Mouse (Mus musculus): Measurements from ENCODE around the gene Gm39566. TPM values are rescaled to one million over a fixed set of nuclear protein-coding genes. Genes with fewer than 3 reads are reported as not detected.
"Not testable (repeated sequence)": the region's sequence is repeated elsewhere in the genome, so short reads cannot be mapped to it uniquely, and the experiment has no call there.

Gene Gm39566
- polyA plus RNA-seq (2012) = not detected in 2 replicates

DNA sequence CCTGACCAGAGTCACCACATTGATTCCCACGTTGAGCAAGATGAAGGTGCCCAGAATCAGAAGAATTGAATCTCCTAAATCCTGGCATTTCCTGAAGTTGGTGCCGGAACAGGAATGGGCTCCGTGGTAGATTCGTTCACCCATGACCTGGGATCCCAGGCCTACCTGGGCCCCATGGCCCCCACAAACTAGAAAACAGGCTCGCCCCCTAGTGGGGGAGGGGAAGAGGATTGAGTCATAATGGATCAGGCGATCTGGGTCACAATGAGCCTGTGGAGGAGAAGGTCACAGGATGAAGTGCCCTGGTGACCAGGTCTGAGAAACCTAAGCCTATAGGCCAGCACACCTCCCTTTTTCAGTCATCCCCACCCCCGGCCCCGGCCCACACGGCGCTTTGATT, at the start of gene Gm39566:
Gm39566 (minus strand) TSS at position 144 of the 400 bp plus-strand sequence.
- Histone ChIP-seq H3K27me3 (ENCODE audit: control insufficient read depth) (peaks cover 42% of the 10 kb centered on the region), H3K4me1 (ENCODE audit: control insufficient read depth) (no peaks in the 10 kb centered on the region), H3K9me3 (ENCODE audit: control insufficient read depth, low read length) (peaks cover 11% of the 10 kb centered on the region), H3K36me3 (ENCODE audit: control insufficient read depth) (no peaks in the 10 kb centered on the region), H3K4me3 (replicated peaks) (no peak within 1 kb of the TSS)
- no peak for TF ChIP-seq TAL1 (IDR thresholded peaks at IDR 0.05; ENCODE audit: low read length)
- TF ChIP-seq GATA1 (IDR thresholded peaks at IDR 0.05; ENCODE audit: low read length) = no peak

DNA sequence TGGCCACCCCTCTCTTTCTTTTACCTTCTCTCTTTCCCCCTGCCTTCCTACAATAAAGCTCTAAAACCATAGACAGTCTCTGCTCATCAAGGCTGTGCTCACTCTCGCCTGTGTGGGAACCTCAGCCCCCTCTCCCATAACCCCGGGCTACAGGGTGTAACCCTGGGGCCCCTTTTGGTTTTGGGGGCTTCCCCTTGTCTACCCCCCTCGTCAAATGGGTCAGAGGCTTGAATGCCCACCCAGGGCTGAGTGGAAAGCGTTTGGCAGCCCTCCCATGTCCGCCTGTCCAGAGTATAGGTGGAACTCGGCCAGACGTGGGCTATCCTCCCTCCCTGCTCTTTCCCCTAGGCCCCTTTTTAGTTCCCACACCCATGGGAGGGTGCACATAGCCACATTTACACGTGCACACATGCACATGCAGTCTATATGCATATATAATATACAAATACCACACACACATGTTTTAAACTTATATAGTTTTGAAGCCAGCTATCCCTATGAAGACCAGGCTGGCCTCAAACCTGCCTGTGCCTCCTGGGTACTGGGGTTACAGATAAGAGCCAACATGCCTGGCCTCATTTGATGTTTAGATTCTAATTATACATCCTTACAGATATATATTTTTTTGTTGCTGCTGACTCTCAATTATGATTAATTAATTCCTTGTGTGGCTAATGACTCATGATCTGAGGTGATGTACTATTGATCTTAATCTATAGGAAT, 49.2 kb upstream of the Gm39566 start:
- TF ChIP-seq GATA1 (IDR thresholded peaks at IDR 0.05; ENCODE audit: low read length) (no peak), TAL1 (IDR thresholded peaks at IDR 0.05; ENCODE audit: low read length) (no peak)
- Histone ChIP-seq H3K27me3 (ENCODE audit: control insufficient read depth) (peaks cover 4% of the 10 kb centered on the region), H3K36me3 (ENCODE audit: control insufficient read depth) (no peaks in the 10 kb centered on the region), H3K4me1 (ENCODE audit: control insufficient read depth) (peaks cover 59% of the 10 kb centered on the region), H3K4me3 (replicated peaks) (peak overlapping the region; percentile 19), H3K9me3 (ENCODE audit: control insufficient read depth, low read length) (no peaks in the 10 kb centered on the region)

DNA sequence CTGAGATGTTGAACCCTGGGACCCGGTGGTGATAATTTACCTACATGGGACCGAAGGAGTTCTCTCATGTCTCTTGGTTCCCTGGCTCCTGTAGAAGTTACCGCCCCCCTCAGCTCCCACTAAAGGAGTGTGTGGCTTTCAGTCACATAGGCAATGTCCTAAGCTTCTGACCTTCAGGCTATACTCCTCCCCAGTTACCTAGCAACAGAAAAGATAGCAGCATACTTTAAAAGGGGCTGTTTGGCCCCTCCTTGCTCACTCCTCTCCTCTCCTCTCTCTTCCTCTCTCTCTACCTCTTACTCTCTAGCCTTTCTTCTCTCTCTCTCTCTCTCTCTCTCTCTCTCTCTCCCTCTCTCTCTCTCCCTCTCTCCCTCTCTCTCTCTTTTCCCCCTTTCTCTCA, 48.6 kb upstream of the Gm39566 start:
- H3K4me1 ChIP-seq (ENCODE audit: control insufficient read depth) = peaks cover 60% of the 10 kb centered on the region
- H3K9me3 ChIP-seq (ENCODE audit: control insufficient read depth, low read length); H3K36me3 ChIP-seq (ENCODE audit: control insufficient read depth); H3K4me3 ChIP-seq (replicated peaks); H3K27me3 ChIP-seq (ENCODE audit: control insufficient read depth): not testable (repeated sequence)

DNA sequence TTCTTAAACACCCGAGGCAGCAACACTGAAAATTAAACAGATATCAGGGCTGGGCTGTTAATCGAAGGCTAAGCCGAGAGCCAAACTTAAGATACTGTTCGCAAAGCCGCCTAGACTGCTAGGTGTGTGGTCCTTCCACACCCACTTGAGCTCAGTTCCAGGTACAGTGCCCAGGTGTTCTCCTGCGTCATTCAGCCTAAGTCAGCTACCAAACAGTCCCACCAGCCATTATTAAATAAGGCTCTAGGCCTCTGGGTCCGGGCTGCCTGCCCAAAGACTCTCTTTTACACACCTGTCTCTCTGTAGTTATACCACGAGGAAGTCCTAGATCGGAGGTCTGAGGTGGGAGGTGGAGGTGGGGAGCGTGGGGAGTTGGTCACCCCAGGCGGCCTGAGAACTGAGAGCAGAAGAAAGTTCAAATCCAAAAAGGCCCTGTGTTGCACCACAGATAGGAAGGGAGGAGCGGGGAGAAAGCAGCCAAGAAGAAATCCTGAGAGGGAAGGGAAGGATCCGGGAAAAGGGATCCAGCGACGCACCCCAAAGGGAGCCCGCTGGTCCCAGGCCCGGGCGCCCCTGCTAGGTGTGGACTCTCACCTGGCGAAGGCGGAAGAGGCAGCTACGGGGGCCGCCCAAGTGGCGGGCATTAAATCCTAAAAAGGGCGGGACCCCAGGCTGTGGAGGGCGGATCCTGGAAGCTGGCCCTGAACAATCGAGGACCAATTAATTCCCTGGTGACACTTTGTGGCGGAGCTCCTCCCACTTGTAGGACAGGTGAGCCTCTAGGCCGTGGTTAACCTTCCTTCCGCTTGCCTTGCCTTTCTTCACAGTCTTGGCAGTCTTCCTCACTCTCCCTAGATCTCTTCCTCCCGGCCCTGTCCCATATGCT, 43.3 kb upstream of the Gm39566 start, which contains the start of gene Tnk1:
Tnk1 (minus strand) TSS at position 618 of the 886 bp plus-strand sequence.
- Histone ChIP-seq H3K36me3 (ENCODE audit: control insufficient read depth) (peaks cover 8% of the 10 kb centered on the region), H3K9me3 (ENCODE audit: control insufficient read depth, low read length) (no peaks in the 10 kb centered on the region), H3K27me3 (ENCODE audit: control insufficient read depth) (peaks cover 17% of the 10 kb centered on the region), H3K4me3 (replicated peaks) (no peak within 1 kb of the TSS), H3K4me1 (ENCODE audit: control insufficient read depth) (peaks cover 58% of the 10 kb centered on the region)
- TF ChIP-seq GATA1 (IDR thresholded peaks at IDR 0.05; ENCODE audit: low read length) (no peak), TAL1 (IDR thresholded peaks at IDR 0.05; ENCODE audit: low read length) (no peak)

DNA sequence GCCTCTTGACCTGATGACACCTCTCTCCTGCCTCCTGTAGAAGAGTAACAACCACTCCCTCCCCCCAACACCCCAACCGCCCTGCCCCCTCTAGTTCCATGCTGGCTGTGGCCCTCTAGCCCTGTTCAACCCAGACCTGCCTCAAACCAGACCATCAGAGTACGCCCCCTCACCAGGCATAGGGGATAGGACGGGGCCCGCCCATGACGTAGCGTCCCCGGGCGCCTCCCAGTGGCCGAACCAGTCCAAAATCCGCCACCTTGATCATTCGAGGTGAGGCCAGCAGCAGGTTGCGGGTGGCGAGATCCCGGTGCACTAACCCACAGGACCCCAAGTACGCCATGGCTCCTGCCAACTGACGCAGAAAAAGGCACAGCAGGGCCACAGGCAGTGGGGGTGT, 40.2 kb upstream of the Gm39566 start:
- H3K27me3 ChIP-seq (ENCODE audit: control insufficient read depth) = peaks cover 17% of the 10 kb centered on the region
- peak overlapping the region; percentile 62 for H3K4me3 ChIP-seq (replicated peaks)
- H3K36me3 ChIP-seq (ENCODE audit: control insufficient read depth) = peaks cover 38% of the 10 kb centered on the region
- TF ChIP-seq TAL1 (IDR thresholded peaks at IDR 0.05; ENCODE audit: low read length) (no peak), GATA1 (IDR thresholded peaks at IDR 0.05; ENCODE audit: low read length) (no peak)
- H3K9me3 ChIP-seq (ENCODE audit: control insufficient read depth, low read length) = no peaks in the 10 kb centered on the region
- peaks cover 78% of the 10 kb centered on the region for H3K4me1 ChIP-seq (ENCODE audit: control insufficient read depth)

DNA sequence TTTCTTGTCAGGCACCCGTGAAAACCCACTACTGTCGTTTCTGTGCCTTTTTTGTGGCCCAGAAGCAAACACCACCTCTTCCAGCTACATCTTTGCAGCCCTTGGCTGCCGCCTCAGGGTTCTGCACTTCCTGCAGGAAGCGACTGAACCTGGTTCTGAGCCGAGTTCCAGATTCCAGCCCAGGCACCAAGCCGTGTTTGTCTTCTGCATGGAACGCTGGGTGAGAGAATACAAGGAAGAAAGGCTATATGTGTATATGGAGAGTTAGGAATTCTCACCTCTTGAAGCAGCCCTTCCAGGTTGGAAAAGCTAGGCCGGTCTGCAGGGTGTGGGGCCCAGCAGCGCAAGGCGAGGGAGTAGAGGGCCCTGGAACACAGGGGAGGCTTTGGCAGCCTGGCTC, 39.6 kb upstream of the Gm39566 start:
- H3K27me3 ChIP-seq (ENCODE audit: control insufficient read depth) = peaks cover 14% of the 10 kb centered on the region
- no peak for TF ChIP-seq GATA1 (IDR thresholded peaks at IDR 0.05; ENCODE audit: low read length)
- H3K4me3 ChIP-seq (replicated peaks) = peak overlapping the region; percentile 62
- peaks cover 85% of the 10 kb centered on the region for H3K4me1 ChIP-seq (ENCODE audit: control insufficient read depth)
- peaks cover 45% of the 10 kb centered on the region for H3K36me3 ChIP-seq (ENCODE audit: control insufficient read depth)
- H3K9me3 ChIP-seq (ENCODE audit: control insufficient read depth, low read length) = no peaks in the 10 kb centered on the region

DNA sequence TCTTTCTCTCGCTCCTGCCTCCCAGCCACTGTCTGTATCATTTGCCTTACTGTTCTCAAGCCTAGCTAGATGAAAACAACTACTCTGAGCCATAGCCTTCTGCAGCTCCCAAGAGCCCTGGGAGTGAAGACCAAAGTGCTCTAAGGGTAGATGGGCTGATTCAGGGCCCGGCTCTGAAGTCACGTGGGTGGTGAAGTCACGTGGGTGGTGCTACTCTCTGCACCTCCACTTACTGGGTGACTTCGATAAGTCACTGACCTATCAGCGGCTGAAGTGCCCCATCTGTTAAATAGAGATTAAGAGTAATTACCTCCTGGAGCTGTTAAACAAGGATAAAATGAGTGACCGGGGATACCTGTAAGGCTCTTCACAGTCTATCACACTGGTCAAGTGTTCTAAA, 38.9 kb upstream of the Gm39566 start:
- TF ChIP-seq TAL1 (IDR thresholded peaks at IDR 0.05; ENCODE audit: low read length) (peak; percentile 98), GATA1 (IDR thresholded peaks at IDR 0.05; ENCODE audit: low read length) (peak; percentile 89)
- Histone ChIP-seq H3K4me3 (replicated peaks) (peak overlapping the region; percentile 62), H3K27me3 (ENCODE audit: control insufficient read depth) (peaks cover 10% of the 10 kb centered on the region), H3K9me3 (ENCODE audit: control insufficient read depth, low read length) (no peaks in the 10 kb centered on the region), H3K36me3 (ENCODE audit: control insufficient read depth) (peaks cover 52% of the 10 kb centered on the region), H3K4me1 (ENCODE audit: control insufficient read depth) (peaks cover 90% of the 10 kb centered on the region)

DNA sequence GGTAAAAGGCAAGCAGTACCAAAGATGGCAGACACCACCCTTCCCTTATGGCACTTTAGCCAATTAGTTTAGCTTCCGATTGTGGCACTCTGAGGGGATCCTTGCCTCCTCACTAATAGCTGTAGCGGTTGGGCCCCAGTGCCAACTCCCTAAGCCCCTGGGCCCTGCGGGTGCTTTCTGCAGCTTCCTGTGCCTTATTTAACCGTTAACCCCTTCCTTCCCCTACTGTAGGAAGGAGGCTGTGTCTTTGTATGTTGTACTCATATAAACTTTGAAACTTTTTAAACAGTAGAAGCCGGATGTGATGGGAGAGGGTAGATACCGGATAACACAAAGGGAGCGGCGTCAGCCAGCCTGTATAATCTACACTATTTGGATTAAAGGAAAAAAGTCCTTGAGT, 35.7 kb upstream of the Gm39566 start:
- Histone ChIP-seq H3K4me1 (ENCODE audit: control insufficient read depth) (peaks cover 99% of the 10 kb centered on the region), H3K4me3 (replicated peaks) (no peak overlapping the region), H3K9me3 (ENCODE audit: control insufficient read depth, low read length) (no peaks in the 10 kb centered on the region), H3K36me3 (ENCODE audit: control insufficient read depth) (peaks cover 69% of the 10 kb centered on the region), H3K27me3 (ENCODE audit: control insufficient read depth) (no peaks in the 10 kb centered on the region)
- TF ChIP-seq TAL1 (IDR thresholded peaks at IDR 0.05; ENCODE audit: low read length) = no peak
- TF ChIP-seq GATA1 (IDR thresholded peaks at IDR 0.05; ENCODE audit: low read length) = no peak

DNA sequence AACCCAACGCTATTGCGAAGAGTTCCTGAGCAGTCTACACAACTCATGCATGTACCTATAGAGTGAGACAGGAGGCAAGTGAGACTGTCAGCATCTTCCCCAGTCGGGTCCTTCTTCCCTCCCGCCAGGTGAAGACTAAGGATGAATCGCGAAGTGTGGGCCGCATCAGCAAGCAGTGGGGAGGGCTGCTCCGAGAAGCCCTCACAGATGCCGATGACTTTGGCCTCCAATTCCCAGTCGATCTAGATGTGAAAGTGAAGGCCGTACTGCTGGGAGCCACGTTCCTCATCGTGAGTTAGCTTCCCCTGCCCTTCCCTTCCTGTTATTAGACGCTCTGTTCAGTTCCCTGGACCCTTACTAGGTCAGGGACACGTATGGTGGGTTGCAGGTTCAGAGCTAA, 34.8 kb upstream of the Gm39566 start:
- no peaks in the 10 kb centered on the region for H3K9me3 ChIP-seq (ENCODE audit: control insufficient read depth, low read length)
- H3K4me3 ChIP-seq (replicated peaks) = no peak overlapping the region
- TF ChIP-seq TAL1 (IDR thresholded peaks at IDR 0.05; ENCODE audit: low read length) = no peak
- H3K27me3 ChIP-seq (ENCODE audit: control insufficient read depth) = no peaks in the 10 kb centered on the region
- peaks cover 66% of the 10 kb centered on the region for H3K36me3 ChIP-seq (ENCODE audit: control insufficient read depth)
- H3K4me1 ChIP-seq (ENCODE audit: control insufficient read depth) = peaks cover 98% of the 10 kb centered on the region

Measured in erythroblast, embryonic 14.5 days (primary cell).